Mouse (Mus musculus) liver, embryonic 13.5 days (tissue): Measurements from ENCODE around the gene Spin1. TPM values are rescaled to one million over a fixed set of nuclear protein-coding genes. Genes with fewer than 3 reads are reported as not detected.
"Not testable (repeated sequence)": the region's sequence is repeated elsewhere in the genome, so short reads cannot be mapped to it uniquely, and the experiment has no call there.

Experiments used
- ATAC-seq: fragments of 200-750 bp; cut with Nextera tagmentation; 2 replicates; pipeline ENCODE4 v1.8.0; 2017; ENCODE audit warnings: low read depth, mild to moderate bottlenecking, moderate number of reproducible peaks, moderate library complexity
- DNase-seq: peaks from one replicate; pipeline ENCODE4 v3.0.0; 2022
- H3K27ac ChIP-seq: fragments of 300-500 bp; sonication (generic); 2 replicates; pipeline ENCODE4 v1.5.1; 2015; ENCODE audit warnings: moderate library complexity, mild to moderate bottlenecking, inconsistent platforms
- H3K27me3 ChIP-seq: fragments of 300-500 bp; sonication (generic); 2 replicates; pipeline ENCODE4 v1.6.1; 2015; ENCODE audit warnings: mild to moderate bottlenecking, inconsistent platforms
- H3K36me3 ChIP-seq: fragments of 300-500 bp; sonication (generic); 2 replicates; pipeline ENCODE4 v1.6.1; 2015; ENCODE audit warnings: mild to moderate bottlenecking, inconsistent platforms
- H3K4me1 ChIP-seq: fragments of 300-500 bp; sonication (generic); replicated peaks from 2 replicates; pipeline ENCODE4 v1.6.1; 2015; ENCODE audit warnings: inconsistent platforms
- H3K4me2 ChIP-seq: fragments of 300-500 bp; sonication (generic); 2 replicates; pipeline ENCODE4 v1.6.1; 2015; ENCODE audit warnings: inconsistent platforms, mild to moderate bottlenecking, moderate library complexity
- H3K4me3 ChIP-seq: fragments of 300-500 bp; sonication (generic); replicated peaks from 2 replicates; pipeline ENCODE4 v1.5.1; 2015; ENCODE audit warnings: mild to moderate bottlenecking, inconsistent platforms
- H3K9ac ChIP-seq: fragments of 300-500 bp; sonication (generic); 2 replicates; pipeline ENCODE4 v1.6.1; 2015; ENCODE audit warnings: mild to moderate bottlenecking, inconsistent platforms
- H3K9me3 ChIP-seq: fragments of 300-500 bp; sonication (generic); replicated peaks from 2 replicates; pipeline ENCODE4 v1.6.1; 2016; ENCODE audit warnings: inconsistent platforms
- WGBS: fragments of 180-500 bp; shearing (Covaris S2); methylation state at CpG from one replicate; pipeline ENCODE4 v1.1.7; 2015; ENCODE audit not compliant: insufficient replicate concordance; 5-methylcytosine and 5-hydroxymethylcytosine counted together
- polyA plus RNA-seq: library from polyadenylated mRNA; unstranded; fragments of >200 nt; fragmentation: Nextera tagmentation; extraction: Ambion mirVana; gene quantifications from 2 replicates; pipeline ENCODE4 v1.2.1, GENCODE M21; 2015

The Spin1 gene
- polyA plus RNA-seq, 1 experiment from 2014 or later, result 10.7 TPM

DNA sequence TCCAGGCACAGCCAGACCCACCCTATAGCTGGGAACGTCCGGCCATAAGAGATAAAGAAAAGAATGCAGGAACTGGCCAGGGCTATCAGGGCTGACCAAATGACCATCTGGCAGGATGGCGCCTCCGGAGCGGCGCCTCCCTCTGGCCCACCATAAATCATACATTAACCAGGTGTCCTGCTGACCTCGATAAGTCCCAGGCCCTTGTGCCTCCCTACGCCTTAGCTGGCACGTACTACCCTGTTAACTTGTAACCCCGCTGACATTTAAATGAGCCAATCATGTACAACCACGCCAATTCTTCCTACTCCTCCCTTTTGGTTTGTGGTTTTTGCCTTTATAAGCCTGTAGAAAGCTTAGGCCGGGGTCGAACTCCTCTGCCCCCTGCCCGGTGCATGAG is 24.5 kb upstream of the Spin1 start:
- not testable (repeated sequence) for H3K27me3 ChIP-seq, H3K9me3 ChIP-seq, H3K4me1 ChIP-seq, H3K4me2 ChIP-seq, H3K9ac ChIP-seq, DNase-seq, H3K4me3 ChIP-seq, H3K36me3 ChIP-seq, ATAC-seq, H3K27ac ChIP-seq
- 75% methylated on average over 14 of the region's 14 CpGs for WGBS

DNA sequence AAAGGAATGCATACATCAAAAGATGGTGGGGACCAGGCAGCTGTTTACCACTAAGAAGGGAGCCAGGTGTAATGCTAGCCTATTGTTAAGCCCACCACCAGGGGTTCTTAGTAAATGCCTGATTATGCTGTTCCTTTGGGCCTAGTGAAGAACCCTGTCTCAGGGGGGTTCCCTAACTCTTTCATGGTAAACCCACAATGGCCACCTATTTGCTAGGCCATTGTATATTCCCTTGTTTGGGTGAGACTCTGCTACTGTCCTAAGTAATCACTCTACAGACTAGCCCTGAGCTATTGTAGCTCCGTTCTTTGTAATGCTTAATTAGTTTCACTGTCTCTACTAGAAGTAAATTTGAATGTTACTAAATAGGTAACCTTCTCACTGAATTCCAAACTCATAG is 22.1 kb upstream of the Spin1 start:
- DNase-seq, H3K4me2 ChIP-seq, H3K27ac ChIP-seq, ATAC-seq, H3K27me3 ChIP-seq, H3K9ac ChIP-seq, H3K4me3 ChIP-seq, H3K9me3 ChIP-seq, H3K36me3 ChIP-seq, H3K4me1 ChIP-seq: not testable (repeated sequence)
- WGBS, result 63% methylated on average over 1 of the region's 1 CpGs

DNA sequence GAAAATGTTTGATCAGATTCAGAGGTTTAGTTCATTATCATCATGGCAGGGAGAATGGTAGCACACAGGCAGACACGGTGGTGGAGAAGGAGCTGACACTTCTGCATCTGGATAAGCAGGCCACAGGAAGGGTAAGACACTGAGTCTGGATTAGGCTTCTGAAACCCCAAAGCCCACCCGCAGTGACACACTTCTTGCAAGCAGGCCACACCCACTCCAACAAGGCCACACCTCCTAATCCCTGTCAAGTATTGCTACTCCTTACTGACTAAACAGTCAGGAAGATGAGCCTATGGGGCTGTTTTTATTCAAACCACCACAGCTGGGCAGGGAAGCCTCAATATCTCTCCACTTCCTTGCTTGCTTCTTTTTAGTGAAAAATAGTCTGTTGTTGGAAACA is 19.9 kb upstream of the Spin1 start:
- ATAC-seq (no peak), DNase-seq (no peak)
- Histone ChIP-seq H3K4me2 (no peak overlapping the region), H3K4me3 (no peak overlapping the region), H3K9ac (no peak overlapping the region), H3K4me1 (no peaks in the 10 kb centered on the region), H3K36me3 (no peaks in the 10 kb centered on the region), H3K9me3 (no peaks in the 10 kb centered on the region), H3K27ac (no peak overlapping the region), H3K27me3 (no peaks in the 10 kb centered on the region)
- whole genome bisulfite sequencing, result 43% methylated on average over 2 of the region's 2 CpGs

DNA sequence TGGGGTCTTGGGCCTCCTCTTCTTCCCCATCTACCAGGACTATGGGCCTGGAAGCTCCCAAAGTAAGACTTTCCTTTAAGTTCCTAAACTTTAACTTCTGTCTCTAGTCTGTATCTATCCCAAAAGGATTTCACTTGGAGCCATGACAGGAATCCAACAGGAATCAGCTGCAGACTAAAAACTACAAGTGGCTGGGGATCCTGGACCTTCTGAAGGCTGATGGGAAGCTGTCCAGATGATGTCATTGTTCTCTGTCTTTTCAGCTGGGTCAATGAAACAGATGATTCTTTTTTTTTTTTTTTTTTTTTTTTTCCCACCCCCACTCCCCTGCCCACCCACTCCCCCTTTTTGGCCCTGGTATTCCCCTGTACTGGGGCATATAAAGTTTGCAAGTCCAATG is 16.4 kb upstream of the Spin1 start:
- Histone ChIP-seq H3K4me2 (no peak overlapping the region), H3K36me3 (no peaks in the 10 kb centered on the region), H3K9me3 (no peaks in the 10 kb centered on the region), H3K4me3 (no peak overlapping the region), H3K27me3 (no peaks in the 10 kb centered on the region), H3K4me1 (no peaks in the 10 kb centered on the region), H3K9ac (no peak overlapping the region), H3K27ac (no peak overlapping the region)
- DNase-seq (no peak), ATAC-seq (no peak)

DNA sequence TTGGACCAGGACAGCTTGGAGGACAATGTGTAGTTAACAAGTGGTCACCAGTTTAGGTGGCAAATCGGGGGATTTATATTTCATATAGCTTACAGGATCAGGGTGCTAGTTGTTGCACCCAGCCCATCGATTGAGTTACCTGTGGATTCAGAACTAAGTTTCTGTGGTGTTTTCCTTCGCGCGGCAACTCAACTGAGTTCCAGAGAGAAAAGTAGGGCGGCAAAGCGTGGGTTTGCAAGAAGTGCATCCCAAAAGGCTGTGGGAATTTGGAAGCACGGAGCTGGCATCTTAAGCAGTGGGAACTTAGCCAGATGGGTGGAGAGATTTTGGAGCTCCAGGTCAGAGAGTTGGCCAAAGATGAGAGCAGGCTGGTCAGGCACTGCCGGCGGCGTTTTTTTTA is 14.7 kb upstream of the Spin1 start:
- H3K27me3 ChIP-seq, result no peaks in the 10 kb centered on the region
- H3K27ac ChIP-seq, result no peak overlapping the region
- H3K9me3 ChIP-seq, result no peaks in the 10 kb centered on the region
- DNase-seq (no peak), ATAC-seq (no peak)
- 81% methylated on average over 11 of the region's 11 CpGs for WGBS
- no peak overlapping the region for H3K9ac ChIP-seq
- no peaks in the 10 kb centered on the region for H3K36me3 ChIP-seq
- no peaks in the 10 kb centered on the region for H3K4me1 ChIP-seq
- no peak overlapping the region for H3K4me2 ChIP-seq
- H3K4me3 ChIP-seq, result no peak overlapping the region

DNA sequence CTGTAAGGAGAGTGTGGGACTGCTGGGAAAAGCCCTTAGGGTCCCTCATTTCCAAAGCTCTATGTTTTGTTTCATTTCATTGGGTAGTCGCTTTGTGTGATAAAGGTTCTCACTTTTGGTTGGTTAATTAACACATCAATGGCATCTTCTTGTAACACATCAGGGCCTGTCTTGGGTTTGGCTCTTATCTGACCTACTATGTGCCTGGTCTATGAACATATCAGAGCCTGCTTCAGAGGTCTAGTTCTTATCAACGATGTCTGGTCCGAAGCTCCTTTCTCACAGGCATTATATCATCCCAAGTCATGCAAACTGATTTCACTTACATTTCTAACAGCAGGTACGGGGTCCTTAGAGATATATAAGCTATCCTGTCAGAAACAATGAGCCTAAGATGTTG is 13.4 kb upstream of the Spin1 start:
- DNase-seq (no peak), ATAC-seq (no peak)
- no peak overlapping the region for H3K4me2 ChIP-seq
- H3K36me3 ChIP-seq, result no peaks in the 10 kb centered on the region
- no peaks in the 10 kb centered on the region for H3K27me3 ChIP-seq
- H3K4me3 ChIP-seq, result no peak overlapping the region
- no peak overlapping the region for H3K27ac ChIP-seq
- WGBS, result 73% methylated on average over 4 of the region's 4 CpGs
- no peak overlapping the region for H3K9ac ChIP-seq
- H3K9me3 ChIP-seq, result no peaks in the 10 kb centered on the region
- no peaks in the 10 kb centered on the region for H3K4me1 ChIP-seq

DNA sequence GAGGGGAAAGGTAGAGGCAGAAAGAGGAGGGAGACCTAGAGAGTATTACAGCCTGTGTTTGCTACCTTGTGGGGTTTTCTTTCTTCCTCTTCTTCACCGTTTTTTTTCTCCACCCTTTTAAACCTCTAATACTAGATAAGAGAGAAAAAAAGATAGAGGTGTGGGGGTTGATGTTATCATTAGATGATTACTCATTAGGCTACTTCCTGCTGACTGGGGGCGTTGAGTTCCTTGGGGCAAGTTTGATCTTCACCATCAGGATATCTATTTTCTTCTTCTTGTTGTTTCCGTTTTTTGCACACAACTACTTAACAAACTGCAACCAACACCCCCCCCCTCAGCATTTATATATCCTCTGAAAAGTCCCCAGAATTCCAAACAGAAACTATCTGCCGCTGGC is 12.5 kb upstream of the Spin1 start:
- no peak overlapping the region for H3K4me2 ChIP-seq
- H3K4me3 ChIP-seq, result no peak overlapping the region
- H3K9me3 ChIP-seq, result no peaks in the 10 kb centered on the region
- H3K27ac ChIP-seq, result no peak overlapping the region
- H3K4me1 ChIP-seq, result no peaks in the 10 kb centered on the region
- 44% methylated on average over 4 of the region's 4 CpGs for WGBS
- H3K27me3 ChIP-seq, result no peaks in the 10 kb centered on the region
- ATAC-seq (no peak), DNase-seq (no peak)
- H3K9ac ChIP-seq, result no peak overlapping the region
- H3K36me3 ChIP-seq, result no peaks in the 10 kb centered on the region

DNA sequence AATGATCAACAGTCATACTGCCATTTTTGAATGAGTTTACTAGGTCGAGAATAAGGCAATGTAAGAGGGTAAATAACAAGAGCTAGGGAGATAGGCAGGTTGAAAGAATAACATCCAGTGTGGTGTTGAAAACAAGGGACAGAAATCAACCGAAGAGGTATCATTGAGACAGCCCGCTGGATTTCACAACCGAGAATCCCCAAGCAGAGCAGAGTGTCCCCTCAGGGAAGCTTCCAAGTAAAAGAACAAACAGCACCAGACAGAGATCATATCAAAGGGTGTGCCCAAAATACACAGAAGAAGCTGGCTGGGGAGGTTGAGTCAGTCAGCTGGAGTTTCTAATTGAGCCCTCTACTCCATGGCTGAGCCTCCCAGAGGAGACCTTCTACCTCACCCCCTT is 11.6 kb upstream of the Spin1 start:
- H3K4me3 ChIP-seq, result no peak overlapping the region
- H3K36me3 ChIP-seq, result no peaks in the 10 kb centered on the region
- 66% methylated on average over 4 of the region's 4 CpGs for WGBS
- no peaks in the 10 kb centered on the region for H3K9me3 ChIP-seq
- H3K4me2 ChIP-seq, result no peak overlapping the region
- H3K27me3 ChIP-seq, result no peaks in the 10 kb centered on the region
- H3K9ac ChIP-seq, result no peak overlapping the region
- H3K4me1 ChIP-seq, result no peaks in the 10 kb centered on the region
- no peak overlapping the region for H3K27ac ChIP-seq
- no peak for DNase-seq
- ATAC-seq, result no peak

DNA sequence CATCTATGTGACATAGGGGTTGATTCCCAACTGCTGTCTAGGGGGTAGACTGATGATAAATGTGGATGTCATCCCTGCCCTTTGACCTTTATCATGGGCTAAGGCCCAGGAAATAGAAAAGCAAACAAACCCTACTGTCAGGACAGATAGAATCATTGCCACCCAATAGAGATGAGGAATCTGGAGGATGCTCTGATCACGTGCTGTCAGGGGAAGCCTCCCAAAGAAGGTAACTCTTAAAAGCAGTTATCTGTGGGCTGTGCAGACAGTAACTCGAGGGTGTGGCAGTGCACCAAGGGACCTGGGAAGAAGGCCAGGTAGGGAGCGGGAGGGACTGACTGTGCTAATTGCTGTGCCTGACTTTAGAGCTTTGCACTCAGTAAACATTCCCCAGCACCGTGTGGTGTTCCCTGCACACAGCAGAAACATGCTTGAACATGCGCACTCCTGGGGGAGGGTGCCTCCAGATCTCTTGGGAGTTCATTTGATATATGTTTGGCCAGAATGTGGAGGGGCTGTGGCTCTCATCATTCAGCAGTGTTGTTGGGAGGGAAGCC is 10.5 kb upstream of the Spin1 start:
- H3K9ac ChIP-seq, result no peak overlapping the region
- no peak overlapping the region for H3K4me3 ChIP-seq
- H3K27me3 ChIP-seq, result no peaks in the 10 kb centered on the region
- no peak for ATAC-seq
- H3K4me1 ChIP-seq, result no peaks in the 10 kb centered on the region
- no peak overlapping the region for H3K4me2 ChIP-seq
- H3K36me3 ChIP-seq, result no peaks in the 10 kb centered on the region
- H3K9me3 ChIP-seq, result no peaks in the 10 kb centered on the region
- no peak overlapping the region for H3K27ac ChIP-seq
- 43% methylated on average over 5 of the region's 5 CpGs for WGBS
- no peak for DNase-seq

DNA sequence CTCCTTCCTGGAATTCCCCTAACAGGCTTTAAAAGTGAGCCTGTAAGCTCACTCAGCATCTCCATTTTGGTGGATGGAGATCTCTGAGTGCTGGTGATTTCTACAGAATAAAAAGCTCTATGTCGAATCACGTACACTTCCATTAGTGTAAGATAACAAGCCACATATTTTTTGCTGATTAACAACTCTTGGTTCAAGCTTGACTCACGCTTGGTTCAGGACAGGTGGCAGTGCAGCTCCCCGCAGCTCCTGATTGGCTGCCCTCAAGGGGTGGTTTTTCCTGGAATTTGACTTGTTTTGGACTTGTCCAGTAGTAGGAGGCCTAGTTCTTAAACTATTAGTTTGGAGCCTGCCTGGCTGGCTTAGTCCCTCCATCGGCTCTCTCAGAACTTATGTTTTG is 7.2 kb upstream of the Spin1 start:
- 50% methylated on average over 5 of the region's 5 CpGs for WGBS
- H3K27ac ChIP-seq, result no peak overlapping the region
- H3K4me3 ChIP-seq, result no peak overlapping the region
- H3K9ac ChIP-seq, result no peak overlapping the region
- ATAC-seq (no peak), DNase-seq (no peak)
- peaks cover 3% of the 10 kb centered on the region for H3K27me3 ChIP-seq
- H3K4me1 ChIP-seq, result no peaks in the 10 kb centered on the region
- no peaks in the 10 kb centered on the region for H3K9me3 ChIP-seq
- no peaks in the 10 kb centered on the region for H3K36me3 ChIP-seq
- H3K4me2 ChIP-seq, result no peak overlapping the region

DNA sequence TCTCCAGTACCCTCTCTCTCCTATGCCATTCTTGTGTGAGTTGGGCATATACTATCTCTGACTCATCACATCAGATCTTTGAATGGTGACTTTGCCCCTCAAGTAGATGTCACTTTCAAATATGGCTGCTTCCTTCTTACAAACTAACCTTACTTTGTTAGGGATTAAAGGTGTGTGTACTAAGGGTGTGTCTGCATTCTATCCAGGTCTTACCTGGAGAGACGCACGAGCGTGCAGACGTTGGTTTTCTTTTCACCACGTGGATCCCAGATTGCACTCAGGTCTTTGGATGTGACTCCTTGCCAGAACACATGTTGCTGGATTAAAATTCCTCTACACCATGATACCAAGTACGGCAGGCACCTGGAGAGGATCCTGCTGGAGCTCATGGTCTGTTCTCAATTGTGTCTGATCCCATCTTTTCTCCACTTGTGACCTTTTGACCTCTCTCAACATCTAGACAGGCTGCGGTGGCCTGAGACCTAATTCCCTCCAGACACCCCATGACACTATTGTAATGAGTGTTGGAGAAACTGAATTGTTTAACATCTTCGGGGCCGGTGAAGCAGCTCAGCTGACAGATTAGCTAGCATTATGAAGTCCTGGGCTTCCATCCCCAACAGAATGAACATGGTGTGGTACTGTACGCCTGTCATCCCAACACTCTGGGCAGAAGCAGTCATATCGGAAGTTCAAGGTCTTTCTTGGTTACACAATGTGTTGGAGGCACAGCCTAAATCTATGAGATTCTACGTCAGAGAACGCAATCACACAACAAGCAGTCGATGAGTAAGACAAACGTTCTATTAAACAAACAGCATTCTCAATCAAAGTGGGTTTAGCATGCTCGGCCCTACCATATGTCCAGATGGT is 6.1 kb upstream of the Spin1 start:
- Histone ChIP-seq H3K27ac (no peak overlapping the region), H3K27me3 (peaks cover 9% of the 10 kb centered on the region), H3K4me3 (no peak overlapping the region), H3K4me2 (no peak overlapping the region), H3K9ac (no peak overlapping the region), H3K36me3 (no peaks in the 10 kb centered on the region), H3K4me1 (peaks cover 4% of the 10 kb centered on the region), H3K9me3 (no peaks in the 10 kb centered on the region)
- DNase-seq, result no peak
- WGBS, result 72% methylated on average over 16 of the region's 16 CpGs
- no peak for ATAC-seq

DNA sequence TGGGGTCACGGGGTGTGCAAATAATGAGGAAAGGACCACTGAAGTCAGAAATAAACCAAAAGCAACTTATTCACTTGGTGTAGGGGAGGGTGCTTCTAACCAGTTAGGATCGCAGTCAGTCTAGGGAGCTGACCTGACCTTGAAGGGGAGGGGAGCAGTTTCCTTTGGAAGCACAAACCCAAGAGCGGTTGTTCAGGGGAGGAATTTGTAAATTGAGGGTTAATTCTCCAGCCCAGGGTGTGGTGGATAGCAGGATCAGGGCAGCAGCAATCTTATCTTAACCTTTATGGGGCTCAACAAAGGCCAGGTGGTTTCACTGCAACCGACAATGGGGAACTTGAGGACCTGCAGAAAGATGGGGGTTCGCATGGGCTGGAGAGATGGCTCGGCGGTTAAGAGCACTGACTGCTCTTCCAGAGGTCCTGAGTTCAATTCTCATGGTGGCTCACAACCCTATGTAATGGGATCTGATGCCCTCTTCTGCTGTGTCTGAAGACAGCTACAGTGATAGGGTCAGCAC is 5.4 kb upstream of the Spin1 start:
- H3K4me3 ChIP-seq, result no peak overlapping the region
- peaks cover 11% of the 10 kb centered on the region for H3K4me1 ChIP-seq
- H3K36me3 ChIP-seq, result no peaks in the 10 kb centered on the region
- WGBS, result 77% methylated on average over 7 of the region's 7 CpGs
- H3K9me3 ChIP-seq, result no peaks in the 10 kb centered on the region
- DNase-seq (no peak), ATAC-seq (no peak)
- no peak overlapping the region for H3K27ac ChIP-seq
- peaks cover 16% of the 10 kb centered on the region for H3K27me3 ChIP-seq
- H3K4me2 ChIP-seq, result no peak overlapping the region
- no peak overlapping the region for H3K9ac ChIP-seq
